Mouse (Mus musculus) ES-E14 (cell line): Measurements from ENCODE around the gene Gpr82. TPM values are rescaled to one million over a fixed set of nuclear protein-coding genes. Genes with fewer than 3 reads are reported as not detected.

Source experiments
- DNase-seq: peaks from one replicate; pipeline ENCODE4 v3.0.0-alpha.2; 2013; ENCODE audit warnings: low read depth, low spot score
- H3K27ac ChIP-seq: 2 replicates; pipeline ENCODE4 v1.5.1; 2012; ENCODE audit warnings: low read depth, mild to moderate bottlenecking, low read length, moderate library complexity, mixed read lengths; ENCODE audit not compliant: poor library complexity, insufficient read depth, severe bottlenecking
- H3K36me3 ChIP-seq: 2 replicates; pipeline ENCODE4 v1.6.1; 2012; ENCODE audit warnings: mild to moderate bottlenecking, low read length, moderate library complexity, mixed read lengths; ENCODE audit not compliant: control insufficient read depth, poor library complexity, insufficient read depth, severe bottlenecking
- H3K4me1 ChIP-seq, 2 experiments: fragments of 150-350 bp in 1 of 2; sonication (generic) in 1 of 2; 2 replicates each; pipeline ENCODE4 v1.6.1; 2012; ENCODE audit warnings: low read length in 2 of 2, mild to moderate bottlenecking in 1 of 2, mixed read lengths in 1 of 2; ENCODE audit not compliant: control insufficient read depth in 2 of 2, insufficient read depth in 2 of 2, poor library complexity in 1 of 2
- H3K4me3 ChIP-seq, 2 experiments: fragments of 150-350 bp in 1 of 2; sonication (generic) in 1 of 2; 2 replicates each; pipeline ENCODE4 v1.5.1; 2012; ENCODE audit warnings: low read length in 2 of 2, low read depth in 1 of 2, mild to moderate bottlenecking in 1 of 2, mixed read lengths in 1 of 2; ENCODE audit not compliant: insufficient read depth in 1 of 2, poor library complexity in 1 of 2, severe bottlenecking in 1 of 2
- H3K9ac ChIP-seq: 2 replicates; pipeline ENCODE4 v1.6.1; 2012; ENCODE audit warnings: low read depth, mild to moderate bottlenecking, low read length, mixed read lengths; ENCODE audit not compliant: poor library complexity, insufficient read depth, severe bottlenecking
- H3K9me3 ChIP-seq: fragments of 150-350 bp; sonication (generic); 2 replicates; pipeline ENCODE4 v1.6.1; 2012; ENCODE audit warnings: low read depth, mild to moderate bottlenecking, low read length; ENCODE audit not compliant: control insufficient read depth, insufficient read depth
- CHD2 ChIP-seq: IDR thresholded peaks from 2 replicates; pipeline ENCODE4 v1.6.1; 2014; ENCODE audit warnings: mild to moderate bottlenecking, low read depth, low read length, inconsistent platforms
- HCFC1 ChIP-seq: IDR thresholded peaks from 2 replicates; pipeline ENCODE4 v1.6.1; 2012; ENCODE audit warnings: low read length, inconsistent platforms, borderline replicate concordance; ENCODE audit not compliant: insufficient read depth
- MAFK ChIP-seq: IDR thresholded peaks from 2 replicates; pipeline ENCODE4 v1.6.1; 2014; ENCODE audit warnings: mild to moderate bottlenecking, low read depth, low read length, inconsistent platforms; ENCODE audit not compliant: insufficient read depth
- ZC3H11A ChIP-seq: IDR thresholded peaks from 2 replicates; pipeline ENCODE4 v1.6.1; 2012; ENCODE audit warnings: low read depth, mild to moderate bottlenecking, inconsistent platforms, low read length, borderline replicate concordance
- ZNF384 ChIP-seq: IDR thresholded peaks from 2 replicates; pipeline ENCODE4 v1.6.1; 2012; ENCODE audit warnings: low read depth, low read length, inconsistent platforms
- in situ Hi-C, 2 experiments: fragments of 600-800 bp; cut with MboI; formaldehyde crosslinking; loops; one replicate each; pipeline ENCODE4 v1.15.1; 2025; ENCODE audit warnings: low sequenced_read_pairs in 2 of 2, inconsistent platforms in 1 of 2; ENCODE audit not compliant: unreplicated experiment in 2 of 2
- total RNA-seq: library from RNA; depleted of rRNA; stranded (reverse); fragments of 300-350 nt; gene quantifications from 2 replicates; pipeline ENCODE4 v1.2.3, GENCODE M21; 2012; rRNA removed

Gpr82 gene
- total RNA-seq, 1 experiment: not detected

- no peak overlapping the region for H3K9ac ChIP-seq
- no peaks in the 10 kb centered on the region for H3K4me1 ChIP-seq
- no peaks in the 10 kb centered on the region for H3K9me3 ChIP-seq
- in situ Hi-C loops: no loop called here
- no peak for DNase-seq
- TF ChIP-seq MAFK (no peak), ZC3H11A (no peak), CHD2 (no peak), HCFC1 (no peak), ZNF384 (no peak)
- H3K4me3 ChIP-seq: no peak overlapping the region
- no peak overlapping the region for H3K27ac ChIP-seq
- H3K36me3 ChIP-seq: no peaks in the 10 kb centered on the region
These were observed 39.5 kb downstream of the Gpr82 start for GRCm38 (mm10) chrX:13700681-13701080.

- no peaks in the 10 kb centered on the region for H3K4me1 ChIP-seq
- H3K27ac ChIP-seq: no peak overlapping the region
- H3K9ac ChIP-seq: no peak overlapping the region
- H3K36me3 ChIP-seq: no peaks in the 10 kb centered on the region
- H3K9me3 ChIP-seq: no peaks in the 10 kb centered on the region
- in situ Hi-C loops: no loop called here
- TF ChIP-seq MAFK (no peak), CHD2 (no peak), HCFC1 (no peak), ZNF384 (no peak), ZC3H11A (no peak)
- DNase-seq: no peak
- no peak overlapping the region for H3K4me3 ChIP-seq
These were observed 43.9 kb downstream of the Gpr82 start for GRCm38 (mm10) chrX:13705051-13705450.

GRCm38 (mm10) chrX:13710174-13710573 is 49.0 kb downstream of the Gpr82 start:
- Histone ChIP-seq H3K4me3 (no peak overlapping the region), H3K36me3 (no peaks in the 10 kb centered on the region)

More at GRCm38 (mm10) chrX:13710174-13710573, 49.0 kb downstream of the Gpr82 start:
- in situ Hi-C loops: no loop called here
- no peak overlapping the region for H3K27ac ChIP-seq
- peak; percentile 11 for DNase-seq
- TF ChIP-seq ZC3H11A: peak; percentile 43; the same call in 1 of the 2 replicates
- no peak for TF ChIP-seq ZNF384
- no peaks in the 10 kb centered on the region for H3K9me3 ChIP-seq
- H3K9ac ChIP-seq: no peak overlapping the region
- no peaks in the 10 kb centered on the region for H3K4me1 ChIP-seq

Other genes starting within 250 kb of the Gpr82 start
- 0.31 and 0.37 TPM in 2 replicates for gene Nyx, start 195.3 kb upstream of the Gpr82 start, total RNA-seq
- not detected in 2 replicates for gene Gpr34, start 29.3 kb upstream of the Gpr82 start, total RNA-seq
- 18.8 and 20.1 TPM in 2 replicates for gene Cask, start 190.0 kb downstream of the Gpr82 start, total RNA-seq